Mouse (Mus musculus) C2C12 (cell line): Measurements from ENCODE around the gene Amotl2.

Source experiments
- MAX ChIP-seq: IDR thresholded peaks from one replicate; pipeline ENCODE4 v1.6.1; 2011; ENCODE audit warnings: mild to moderate bottlenecking, control low read depth
- MYOG ChIP-seq: IDR thresholded peaks from one replicate; pipeline ENCODE4 v1.6.1; 2011; ENCODE audit not compliant: control insufficient read depth, insufficient read length; ENCODE audit errors: extremely low read depth

- TF ChIP-seq MAX (no peak), MYOG (no peak)
These were observed 50.3 kb downstream of the Amotl2 start for GRCm38 (mm10) chr9:102766741-102767140.
